In genomic region chr10:80173358-80173757, GRCm38 (mm10) we compare ENCODE assay signal across 8 mouse cellular contexts. TPM values are rescaled to one million over a fixed set of nuclear protein-coding genes. Genes with fewer than 3 reads are reported as not detected.
A peak's percentile ranks its signal among the peaks of the same experiment; 100 is the strongest.
DNase-seq lines count a peak whose midpoint lies in the region; ATAC-seq and TF ChIP-seq lines count a peak whose summit lies in the region.

No protein-coding gene starts in this region.

- ATAC-seq in neural tube, embryonic 11.5 days (ENCODE audit: insufficient read depth, low FRiP score, low TSS enrichment): no peak

- no peak for TF ChIP-seq POLR2A in olfactory bulb, adult 2 months (IDR thresholded peaks at IDR 0.05; ENCODE audit: insufficient read depth, low read depth, low read length)

- DNase-seq in cerebellum, adult 9-10 months: peak; percentile 65
- DNase-seq in cerebellum, adult 11 months: no peak
- DNase-seq in neural tube, embryonic 11.5 days (ENCODE audit: low spot score): no peak
- no peak for DNase-seq in neural tube, embryonic 10.5 days (ENCODE audit: extremely low spot score, low spot score)
- DNase-seq in limb, embryonic 10.5 days (ENCODE audit: low spot score): no peak
- DNase-seq in adrenal gland, adult 2 months: no peak
- DNase-seq in gastrocnemius, adult 8-10 months (ENCODE audit: low spot score in 2 of 2): no peak

- peaks cover 19% of the 10 kb centered on the region for H3K4me1 ChIP-seq in neural tube, embryonic 11.5 days (ENCODE audit: control insufficient read depth, insufficient read depth, low read length)
- peaks cover 52% of the 10 kb centered on the region for H3K4me1 ChIP-seq in limb, embryonic 10.5 days
- peaks cover 29% of the 10 kb centered on the region for H3K4me1 ChIP-seq in olfactory bulb, adult 2 months (ENCODE audit: control insufficient read depth, insufficient read depth, low read length)

- peak overlapping the region; percentile 60 for H3K9ac ChIP-seq in neural tube, embryonic 11.5 days (ENCODE audit: low read length)

- TF ChIP-seq CTCF in olfactory bulb, adult 2 months (IDR thresholded peaks at IDR 0.05; ENCODE audit: insufficient read depth, low read depth, low read length): no peak

- 13% methylated on average over 11 of the region's 11 CpGs for WGBS in neural tube, embryonic 11.5 days
- WGBS in limb, embryonic 10.5 days: 9% methylated on average over 11 of the region's 11 CpGs
- 4% methylated on average over 11 of the region's 11 CpGs for WGBS in olfactory bulb, adult 2 months

- H3K4me2 ChIP-seq in neural tube, embryonic 11.5 days (ENCODE audit: low read depth): peak overlapping the region; percentile 62

- H3K36me3 ChIP-seq in neural tube, embryonic 11.5 days (ENCODE audit: control insufficient read depth, insufficient read depth, low read length): peaks cover 18% of the 10 kb centered on the region
- peaks cover 40% of the 10 kb centered on the region for H3K36me3 ChIP-seq in limb, embryonic 10.5 days

- no peak overlapping the region for H3K27ac ChIP-seq in neural tube, embryonic 11.5 days (ENCODE audit: low read depth, low read length)
- H3K27ac ChIP-seq in limb, embryonic 10.5 days: peak overlapping the region; percentile 84
- H3K27ac ChIP-seq in olfactory bulb, adult 2 months (ENCODE audit: insufficient read depth, low read depth, low read length): no peak overlapping the region

- H3K4me3 ChIP-seq in neural tube, embryonic 11.5 days (ENCODE audit: low read depth, low read length): peak overlapping the region; percentile 48
- peak overlapping the region; percentile 66 for H3K4me3 ChIP-seq in limb, embryonic 10.5 days
- peak overlapping the region; percentile 55 for H3K4me3 ChIP-seq in olfactory bulb, adult 2 months (ENCODE audit: insufficient read depth, low read depth, low read length)

- H3K9me3 ChIP-seq in neural tube, embryonic 11.5 days (ENCODE audit: control insufficient read depth, low read length): no peaks in the 10 kb centered on the region
- no peaks in the 10 kb centered on the region for H3K9me3 ChIP-seq in limb, embryonic 10.5 days (replicated peaks)

- H3K27me3 ChIP-seq in neural tube, embryonic 11.5 days (ENCODE audit: control insufficient read depth, insufficient read depth, low read length): no peaks in the 10 kb centered on the region
- H3K27me3 ChIP-seq in limb, embryonic 10.5 days (ENCODE audit: low read depth, poor library complexity, severe bottlenecking): no peaks in the 10 kb centered on the region

RNA-seq across cellular contexts. Expression of gene 1600002K03Rik, which starts 0.6 kb away (rescaled TPM):
- 8.8 and 10.8 TPM in 2 replicates for polyA plus RNA-seq in neural tube, embryonic 11.5 days (2014; fragmentation: Nextera tagmentation; extraction: Ambion mirVana)
- polyA plus RNA-seq in limb, embryonic 10.5 days (2016; fragmentation: Nextera tagmentation; extraction: Ambion mirVana): 8.7 and 13.1 TPM in 2 replicates
- not detected in 2 replicates for polyA plus RNA-seq in olfactory bulb, adult 2 months (2012; ENCODE audit: insufficient read depth, insufficient read length, low replicate concordance, missing spikeins)
- 10 to 100 TPM; 14.0 to 21.7 TPM for total RNA-seq in adrenal gland, adult 2 months (2021)
- 25.9 and 34.5 TPM in 2 replicates for polyA plus RNA-seq in adrenal gland, adult 2 months (2012; rRNA removed)
- 1 to 10 TPM; 4.3 to 7.8 (median 6.9) TPM for total RNA-seq in gastrocnemius, adult 8-10 months (2022)

RNA-seq across cellular contexts. Expression of gene Efna2, which starts 5.9 kb away (rescaled TPM):
- 36.2 and 38.9 TPM in 2 replicates for polyA plus RNA-seq in neural tube, embryonic 11.5 days (2014; fragmentation: Nextera tagmentation; extraction: Ambion mirVana)
- 63.1 and 66.8 TPM in 2 replicates for polyA plus RNA-seq in limb, embryonic 10.5 days (2016; fragmentation: Nextera tagmentation; extraction: Ambion mirVana)
- not detected in 2 replicates for polyA plus RNA-seq in olfactory bulb, adult 2 months (2012; ENCODE audit: insufficient read depth, insufficient read length, low replicate concordance, missing spikeins)
- total RNA-seq in adrenal gland, adult 2 months (2021): 1 to 10 TPM; 1.8 to 5.2 TPM
- polyA plus RNA-seq in adrenal gland, adult 2 months (2012; rRNA removed): 10.2 and 15.6 TPM in 2 replicates
- under 1 TPM; 0.19 to 0.48 (median 0.36) TPM for total RNA-seq in gastrocnemius, adult 8-10 months (2022)

RNA-seq across cellular contexts. Expression of gene Cirbp, which starts 7.6 kb away (rescaled TPM):
- 84.0 and 85.1 TPM in 2 replicates for polyA plus RNA-seq in neural tube, embryonic 11.5 days (2014; fragmentation: Nextera tagmentation; extraction: Ambion mirVana)
- polyA plus RNA-seq in limb, embryonic 10.5 days (2016; fragmentation: Nextera tagmentation; extraction: Ambion mirVana): 90.7 and 129 TPM in 2 replicates
- polyA plus RNA-seq in olfactory bulb, adult 2 months (2012; ENCODE audit: insufficient read depth, insufficient read length, low replicate concordance, missing spikeins): not detected in 2 replicates
- total RNA-seq in adrenal gland, adult 2 months (2021): 10 to 100 TPM; 30.6 to 77.0 TPM
- polyA plus RNA-seq in adrenal gland, adult 2 months (2012; rRNA removed): 108 and 152 TPM in 2 replicates
- total RNA-seq in gastrocnemius, adult 8-10 months (2022): 10 to 100 TPM; 23.4 to 49.1 (median 31.4) TPM

RNA-seq across cellular contexts. Expression of gene Midn, which starts 25.3 kb away (rescaled TPM):
- 70.0 and 78.2 TPM in 2 replicates for polyA plus RNA-seq in neural tube, embryonic 11.5 days (2014; fragmentation: Nextera tagmentation; extraction: Ambion mirVana)
- 26.2 and 27.1 TPM in 2 replicates for polyA plus RNA-seq in limb, embryonic 10.5 days (2016; fragmentation: Nextera tagmentation; extraction: Ambion mirVana)
- polyA plus RNA-seq in olfactory bulb, adult 2 months (2012; ENCODE audit: insufficient read depth, insufficient read length, low replicate concordance, missing spikeins): 128 TPM in 1 of 2 replicates, not detected in the other
- 100 to 1,000 TPM in 1 of 2 experiments, 10 to 100 TPM in 1; 75.8 to 115 TPM for total RNA-seq in adrenal gland, adult 2 months (2021)
- polyA plus RNA-seq in adrenal gland, adult 2 months (2012; rRNA removed): 233 and 269 TPM in 2 replicates
- total RNA-seq in gastrocnemius, adult 8-10 months (2022): 10 to 100 TPM; 20.8 to 36.0 (median 29.5) TPM

RNA-seq across cellular contexts. Expression of gene Cbarp, which starts 32.7 kb away (rescaled TPM):
- polyA plus RNA-seq in neural tube, embryonic 11.5 days (2014; fragmentation: Nextera tagmentation; extraction: Ambion mirVana): 11.1 and 11.3 TPM in 2 replicates
- polyA plus RNA-seq in limb, embryonic 10.5 days (2016; fragmentation: Nextera tagmentation; extraction: Ambion mirVana): 3.3 and 4.7 TPM in 2 replicates
- not detected in 2 replicates for polyA plus RNA-seq in olfactory bulb, adult 2 months (2012; ENCODE audit: insufficient read depth, insufficient read length, low replicate concordance, missing spikeins)
- 100 to 1,000 TPM in 1 of 2 experiments, 10 to 100 TPM in 1; 74.5 to 118 TPM for total RNA-seq in adrenal gland, adult 2 months (2021)
- polyA plus RNA-seq in adrenal gland, adult 2 months (2012; rRNA removed): 84.3 and 84.6 TPM in 2 replicates
- 1 to 10 TPM; 1.9 to 4.0 (median 2.9) TPM for total RNA-seq in gastrocnemius, adult 8-10 months (2022)

Comparison
In these comparisons a context has a peak if more than half of its experiments do, and no peak if none do; other contexts are left out.
1. RNA of gene Efna2, which starts 5.9 kb away (polyA plus RNA-seq): 63.1 to 66.8 TPM in limb, embryonic 10.5 days, 36.2 to 38.9 TPM in neural tube, embryonic 11.5 days and 10.2 to 15.6 TPM in adrenal gland, adult 2 months; not detected in olfactory bulb, adult 2 months; every median in the first group is over 10 times any median in the second.
2. Peak in every context shown above with its lines, with median percentiles within 50 percentile points of each other: H3K4me3 ChIP-seq.